Mouse (Mus musculus): Measurements from ENCODE around the gene Polrmt. TPM values are rescaled to one million over a fixed set of nuclear protein-coding genes. Genes with fewer than 3 reads are reported as not detected.

Gene Polrmt
- polyA plus RNA-seq, 2 experiments = 10.1 to 17.4 TPM

- H3K36me3 ChIP-seq (replicated peaks; ENCODE audit: control insufficient read depth, insufficient read depth, low read depth) = no peaks in the 10 kb centered on the region
- peak overlapping the region; percentile 39 to 42 for H3K4me3 ChIP-seq (ENCODE audit: insufficient read depth in 1 of 2, low read depth in 2 of 2, low read length in 2 of 2)
- peaks cover 7 to 11% of the 10 kb centered on the region in 2 experiments for H3K4me1 ChIP-seq (replicated peaks; ENCODE audit: control insufficient read depth in 2 of 2, insufficient read depth in 2 of 2, low read length in 1 of 2)
- no peak overlapping the region for H3K9ac ChIP-seq (replicated peaks)
- H3K9me3 ChIP-seq (ENCODE audit: control insufficient read depth, low read length) = no peaks in the 10 kb centered on the region
- peak in 2 of 3 experiments; percentile 62 for DNase-seq (ENCODE audit: low read depth in 3 of 3, low spot score in 3 of 3)
- no peak for TF ChIP-seq CTCF (IDR thresholded peaks at IDR 0.05; ENCODE audit: low read depth)
- no peak overlapping the region for H3K27ac ChIP-seq
- H3K4me2 ChIP-seq (ENCODE audit: low read depth) = peak overlapping the region; percentile 71
- H3K27me3 ChIP-seq (ENCODE audit: control insufficient read depth, insufficient read depth, low read length) = peaks cover 38% of the 10 kb centered on the region
- WGBS (ENCODE audit: insufficient replicate concordance) = under 1% methylated on average over 13 of the region's 13 CpGs
- no peak for ATAC-seq (ENCODE audit: insufficient read depth)
These were observed 34.3 kb upstream of the Polrmt start for GRCm38 (mm10) chr10:79780664-79781015.

GRCm38 (mm10) chr10:79779784-79780663 lies 33.6 kb upstream of the Polrmt start:
- Histone ChIP-seq H3K4me1 (replicated peaks; ENCODE audit: control insufficient read depth in 2 of 2, insufficient read depth in 2 of 2, low read length in 1 of 2) (peaks cover 7 to 11% of the 10 kb centered on the region in 2 experiments), H3K4me2 (ENCODE audit: low read depth) (peak overlapping the region; percentile 71), H3K4me3 (ENCODE audit: insufficient read depth in 1 of 2, low read depth in 2 of 2, low read length in 2 of 2) (peak overlapping the region; percentile 39 to 42), H3K9ac (replicated peaks) (no peak overlapping the region), H3K9me3 (ENCODE audit: control insufficient read depth, low read length) (peaks cover 2% of the 10 kb centered on the region), H3K36me3 (replicated peaks; ENCODE audit: control insufficient read depth, insufficient read depth, low read depth) (no peaks in the 10 kb centered on the region), H3K27me3 (ENCODE audit: control insufficient read depth, insufficient read depth, low read length) (peaks cover 38% of the 10 kb centered on the region), H3K27ac (no peak overlapping the region)
- peak; percentile 84 for ATAC-seq (ENCODE audit: insufficient read depth)
- peak; percentile 86 to 92 (median 87) for DNase-seq (ENCODE audit: low read depth in 3 of 3, low spot score in 3 of 3)
- WGBS (ENCODE audit: insufficient replicate concordance) = 1% methylated on average over 55 of the region's 55 CpGs
- TF ChIP-seq CTCF (IDR thresholded peaks at IDR 0.05; ENCODE audit: low read depth) (peak; percentile 88), EP300 (IDR thresholded peaks at IDR 0.05; ENCODE audit: low read depth) (no peak)

- WGBS (ENCODE audit: insufficient replicate concordance) = 30% methylated on average over 2 of the region's 2 CpGs
- TF ChIP-seq EP300 (IDR thresholded peaks at IDR 0.05; ENCODE audit: low read depth) (no peak), CTCF (IDR thresholded peaks at IDR 0.05; ENCODE audit: low read depth) (no peak)
- Histone ChIP-seq H3K4me2 (ENCODE audit: low read depth) (no peak overlapping the region; the same call in 1 of the 2 replicates), H3K9ac (replicated peaks) (no peak overlapping the region), H3K9me3 (ENCODE audit: control insufficient read depth, low read length) (peaks cover 3% of the 10 kb centered on the region), H3K27ac (no peak overlapping the region), H3K27me3 (ENCODE audit: control insufficient read depth, insufficient read depth, low read length) (peaks cover 38% of the 10 kb centered on the region), H3K4me3 (ENCODE audit: insufficient read depth in 1 of 2, low read depth in 2 of 2, low read length in 2 of 2) (no peak overlapping the region), H3K4me1 (replicated peaks; ENCODE audit: control insufficient read depth in 2 of 2, insufficient read depth in 2 of 2, low read length in 1 of 2) (peaks cover 7 to 11% of the 10 kb centered on the region in 2 experiments), H3K36me3 (replicated peaks; ENCODE audit: control insufficient read depth, insufficient read depth, low read depth) (no peaks in the 10 kb centered on the region)
- no peak for ATAC-seq (ENCODE audit: insufficient read depth)
- DNase-seq (ENCODE audit: low read depth in 3 of 3, low spot score in 3 of 3) = no peak
These were observed 32.8 kb upstream of the Polrmt start for GRCm38 (mm10) chr10:79779193-79779592.

- Histone ChIP-seq H3K9ac (replicated peaks) (no peak overlapping the region), H3K4me1 (replicated peaks; ENCODE audit: control insufficient read depth in 2 of 2, insufficient read depth in 2 of 2, low read length in 1 of 2) (peaks cover 7 to 11% of the 10 kb centered on the region in 2 experiments), H3K4me3 (ENCODE audit: insufficient read depth in 1 of 2, low read depth in 2 of 2, low read length in 2 of 2) (no peak overlapping the region), H3K36me3 (replicated peaks; ENCODE audit: control insufficient read depth, insufficient read depth, low read depth) (no peaks in the 10 kb centered on the region), H3K27ac (no peak overlapping the region), H3K27me3 (ENCODE audit: control insufficient read depth, insufficient read depth, low read length) (peaks cover 38% of the 10 kb centered on the region), H3K9me3 (ENCODE audit: control insufficient read depth, low read length) (peaks cover 3% of the 10 kb centered on the region), H3K4me2 (ENCODE audit: low read depth) (no peak overlapping the region)
- 25% methylated on average over 15 of the region's 15 CpGs for WGBS (ENCODE audit: insufficient replicate concordance)
- ATAC-seq (ENCODE audit: insufficient read depth) = no peak
- TF ChIP-seq EP300 (IDR thresholded peaks at IDR 0.05; ENCODE audit: low read depth) (no peak), CTCF (IDR thresholded peaks at IDR 0.05; ENCODE audit: low read depth) (no peak)
- no peak for DNase-seq (ENCODE audit: low read depth in 3 of 3, low spot score in 3 of 3)
These were observed 31.6 kb upstream of the Polrmt start for GRCm38 (mm10) chr10:79778006-79778405.

- no peak within 1 kb of the TSS for H3K27ac ChIP-seq
- 4% methylated on average over 37 of the region's 39 CpGs for WGBS (ENCODE audit: insufficient replicate concordance)
- H3K4me2 ChIP-seq (ENCODE audit: low read depth) = peak within 1 kb of the TSS; percentile 58
- TF ChIP-seq CTCF (IDR thresholded peaks at IDR 0.05; ENCODE audit: low read depth) = no peak
- TF ChIP-seq EP300 (IDR thresholded peaks at IDR 0.05; ENCODE audit: low read depth) = no peak
- DNase-seq (ENCODE audit: low read depth in 3 of 3, low spot score in 3 of 3) = no peak
- no peak within 1 kb of the TSS for H3K9ac ChIP-seq (replicated peaks)
- peaks cover 3% of the 10 kb centered on the region for H3K9me3 ChIP-seq (ENCODE audit: control insufficient read depth, low read length)
- ATAC-seq (ENCODE audit: insufficient read depth) = no peak
- no peaks in the 10 kb centered on the region for H3K36me3 ChIP-seq (replicated peaks; ENCODE audit: control insufficient read depth, insufficient read depth, low read depth)
- H3K4me3 ChIP-seq (ENCODE audit: insufficient read depth in 1 of 2, low read depth in 2 of 2, low read length in 2 of 2) = peak within 1 kb of the TSS in 1 of 2 experiments; percentile 34; a peak in 2 of 4 replicates
- H3K27me3 ChIP-seq (ENCODE audit: control insufficient read depth, insufficient read depth, low read length) = peaks cover 38% of the 10 kb centered on the region
- H3K4me1 ChIP-seq (replicated peaks; ENCODE audit: control insufficient read depth in 2 of 2, insufficient read depth in 2 of 2, low read length in 1 of 2) = peaks cover 7 to 11% of the 10 kb centered on the region in 2 experiments
These were observed 30.7 kb upstream of the Polrmt start, which contains the start of gene Fstl3 for GRCm38 (mm10) chr10:79777103-79777531. Gene Fstl3 (plus strand): TSS chr10:79777272.
